Mouse (Mus musculus): ENCODE data around the gene Hivep1. TPM values are rescaled to one million over a fixed set of nuclear protein-coding genes. Genes with fewer than 3 reads are reported as not detected.

The Hivep1 gene
- polyA plus RNA-seq, 1 experiment: 23.5 TPM

DNA sequence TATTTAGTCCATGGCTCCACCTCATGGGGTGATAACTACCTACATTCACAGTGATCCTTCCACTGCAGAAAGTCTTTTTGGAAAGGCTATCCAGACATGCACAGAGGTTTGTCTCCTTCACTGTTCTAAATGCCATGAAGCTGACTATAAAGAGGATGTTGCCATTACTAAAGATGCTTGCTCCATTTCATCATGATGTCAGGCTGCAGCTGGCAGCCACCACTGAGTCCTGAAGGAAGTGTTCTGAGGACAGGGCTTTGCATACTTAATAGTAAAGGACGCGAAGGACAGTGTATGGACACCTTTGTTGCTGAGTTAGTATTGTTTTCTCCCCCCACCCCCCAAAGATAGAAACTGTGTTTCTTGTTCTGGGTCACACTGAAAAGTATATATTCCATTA lies 67.2 kb downstream of the Hivep1 start:
- TF ChIP-seq POLR2A (IDR thresholded peaks at IDR 0.05; ENCODE audit: borderline replicate concordance, insufficient read depth, low read length): no peak
- no peak for TF ChIP-seq CTCF (IDR thresholded peaks at IDR 0.05; ENCODE audit: borderline replicate concordance, insufficient read depth, low read depth, low read length)
- H3K4me1 ChIP-seq (ENCODE audit: control insufficient read depth, insufficient read depth, low read length): peaks cover 7% of the 10 kb centered on the region; the same call in 1 of the 2 replicates
- DNase-seq: no peak
- no peak overlapping the region for H3K4me3 ChIP-seq (replicated peaks; ENCODE audit: insufficient read depth, low read depth, low read length)
- H3K27me3 ChIP-seq (ENCODE audit: control insufficient read depth, insufficient read depth, low read length): no peaks in the 10 kb centered on the region
- H3K27ac ChIP-seq (ENCODE audit: insufficient read depth, low read length): no peak overlapping the region
- 92% methylated on average over 2 of the region's 2 CpGs for WGBS

DNA sequence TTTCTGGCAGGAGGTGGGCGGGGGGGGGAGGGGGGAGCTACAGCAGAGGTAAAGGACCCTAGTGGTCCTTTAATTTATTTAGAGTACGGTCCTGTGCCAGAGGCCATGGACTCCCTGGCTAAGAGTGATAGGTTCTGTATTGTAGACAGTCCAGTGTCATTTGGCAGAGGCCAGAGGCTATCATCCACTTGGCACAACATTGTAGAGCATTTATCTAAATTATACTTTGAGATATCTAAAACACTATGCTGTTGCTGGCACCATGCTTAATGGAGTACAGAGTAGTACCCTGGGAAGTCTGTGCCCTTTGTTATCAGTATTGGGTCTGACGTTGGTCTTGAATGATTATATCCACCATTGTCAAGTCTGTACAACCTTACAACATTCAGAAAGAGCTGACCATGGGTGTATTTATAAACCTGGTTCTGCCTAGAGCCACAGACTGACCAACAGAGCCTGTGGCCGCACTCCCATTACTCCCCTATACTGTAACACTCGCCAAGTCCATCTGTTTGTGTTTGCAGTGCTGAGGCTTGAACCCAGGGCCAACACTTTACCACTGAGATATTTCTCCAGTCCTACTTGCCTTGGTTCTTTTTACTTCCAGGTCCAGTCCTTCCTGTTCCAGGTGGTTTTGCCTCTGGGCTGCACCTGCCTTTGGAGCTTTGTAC lies 69.4 kb downstream of the Hivep1 start:
- TF ChIP-seq POLR2A (IDR thresholded peaks at IDR 0.05; ENCODE audit: borderline replicate concordance, insufficient read depth, low read length) (no peak), CTCF (IDR thresholded peaks at IDR 0.05; ENCODE audit: borderline replicate concordance, insufficient read depth, low read depth, low read length) (no peak)
- WGBS: 84% methylated on average over 5 of the region's 5 CpGs

DNA sequence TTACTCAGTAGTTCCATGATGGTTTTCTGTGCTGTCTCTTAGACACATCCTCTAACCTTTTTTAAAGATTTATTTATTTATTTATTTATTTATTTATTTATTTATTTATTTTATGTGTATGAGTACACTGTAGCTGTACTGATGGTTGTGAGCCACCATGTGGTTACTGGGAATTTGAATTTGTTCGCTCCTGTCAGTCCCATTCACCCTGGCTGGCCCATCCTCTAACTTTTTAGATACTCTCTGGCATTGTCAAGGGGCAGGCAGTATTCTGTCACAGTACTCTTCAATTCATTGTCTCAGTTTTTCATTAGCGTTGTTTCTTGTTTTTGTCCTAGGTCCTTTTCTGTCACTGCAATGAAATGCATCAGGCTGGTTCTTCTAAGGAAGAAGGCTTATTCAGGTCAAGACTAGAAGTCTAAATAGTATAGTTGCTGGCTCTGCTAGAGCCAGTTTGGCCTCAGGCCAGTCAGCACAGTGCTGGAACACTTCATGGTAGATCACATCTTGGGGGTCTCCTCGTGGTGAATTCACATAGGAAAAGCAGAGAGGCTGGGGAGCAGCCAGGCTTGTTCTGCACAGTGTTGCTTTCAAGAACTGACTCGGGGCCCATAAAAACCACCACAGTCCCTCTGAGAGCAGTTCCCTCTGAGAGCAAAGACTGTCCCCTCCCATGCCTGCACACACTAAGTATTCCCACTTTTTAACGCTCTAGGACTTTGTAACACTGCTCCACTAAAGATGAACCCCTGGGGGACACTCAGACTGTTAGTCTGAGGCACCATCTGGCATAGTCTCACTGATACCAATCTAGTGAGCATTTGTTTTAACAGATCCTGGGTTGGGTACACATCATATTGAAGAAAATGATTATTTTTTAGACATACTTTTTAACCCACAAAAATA lies 70.2 kb downstream of the Hivep1 start:
- H3K27ac ChIP-seq (ENCODE audit: insufficient read depth, low read length): no peak overlapping the region

More for the DNA sequence above, 69.4 kb downstream of the Hivep1 start:
- Histone ChIP-seq H3K4me3 (replicated peaks; ENCODE audit: insufficient read depth, low read depth, low read length) (no peak overlapping the region), H3K4me1 (ENCODE audit: control insufficient read depth, insufficient read depth, low read length) (peaks cover 7% of the 10 kb centered on the region; the same call in 1 of the 2 replicates), H3K27ac (ENCODE audit: insufficient read depth, low read length) (no peak overlapping the region), H3K27me3 (ENCODE audit: control insufficient read depth, insufficient read depth, low read length) (no peaks in the 10 kb centered on the region)
- no peak for DNase-seq

DNA sequence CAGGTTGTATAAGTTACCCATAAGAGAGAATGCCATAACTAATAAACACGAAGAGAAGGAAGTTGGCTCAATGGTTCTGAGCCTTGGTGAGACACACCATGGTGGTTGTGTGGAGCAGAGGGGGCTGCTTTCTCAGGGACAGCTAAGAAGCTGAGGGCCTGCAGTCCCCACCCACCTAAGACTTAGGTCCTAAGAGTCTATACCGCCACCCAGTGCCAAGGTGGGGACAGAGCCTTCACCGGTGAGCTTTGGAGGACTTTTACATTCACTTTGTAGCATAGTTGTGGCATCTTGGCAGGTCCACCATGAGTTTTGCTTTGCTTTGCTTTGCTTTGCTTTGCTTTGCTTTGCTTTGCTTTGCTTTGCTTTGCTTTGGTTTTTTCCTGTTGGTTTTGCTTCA lies 92.8 kb downstream of the Hivep1 start:
- no peak for TF ChIP-seq POLR2A (IDR thresholded peaks at IDR 0.05; ENCODE audit: borderline replicate concordance, insufficient read depth, low read length)
- peak; percentile 32; the same call in 1 of the 2 replicates for TF ChIP-seq CTCF (IDR thresholded peaks at IDR 0.05; ENCODE audit: borderline replicate concordance, insufficient read depth, low read depth, low read length)
- WGBS: 77% methylated on average over 3 of the region's 3 CpGs
- H3K27ac ChIP-seq (ENCODE audit: insufficient read depth, low read length): no peak overlapping the region

More for the DNA sequence above, 70.2 kb downstream of the Hivep1 start:
- TF ChIP-seq CTCF (IDR thresholded peaks at IDR 0.05; ENCODE audit: borderline replicate concordance, insufficient read depth, low read depth, low read length) (no peak), POLR2A (IDR thresholded peaks at IDR 0.05; ENCODE audit: borderline replicate concordance, insufficient read depth, low read length) (no peak)
- no peaks in the 10 kb centered on the region for H3K27me3 ChIP-seq (ENCODE audit: control insufficient read depth, insufficient read depth, low read length)
- WGBS: 42% methylated on average over 5 of the region's 5 CpGs
- peaks cover 7% of the 10 kb centered on the region; the same call in 1 of the 2 replicates for H3K4me1 ChIP-seq (ENCODE audit: control insufficient read depth, insufficient read depth, low read length)
- peak in 1 of 2 experiments; percentile 59 for DNase-seq
- no peak overlapping the region for H3K4me3 ChIP-seq (replicated peaks; ENCODE audit: insufficient read depth, low read depth, low read length)

DNA sequence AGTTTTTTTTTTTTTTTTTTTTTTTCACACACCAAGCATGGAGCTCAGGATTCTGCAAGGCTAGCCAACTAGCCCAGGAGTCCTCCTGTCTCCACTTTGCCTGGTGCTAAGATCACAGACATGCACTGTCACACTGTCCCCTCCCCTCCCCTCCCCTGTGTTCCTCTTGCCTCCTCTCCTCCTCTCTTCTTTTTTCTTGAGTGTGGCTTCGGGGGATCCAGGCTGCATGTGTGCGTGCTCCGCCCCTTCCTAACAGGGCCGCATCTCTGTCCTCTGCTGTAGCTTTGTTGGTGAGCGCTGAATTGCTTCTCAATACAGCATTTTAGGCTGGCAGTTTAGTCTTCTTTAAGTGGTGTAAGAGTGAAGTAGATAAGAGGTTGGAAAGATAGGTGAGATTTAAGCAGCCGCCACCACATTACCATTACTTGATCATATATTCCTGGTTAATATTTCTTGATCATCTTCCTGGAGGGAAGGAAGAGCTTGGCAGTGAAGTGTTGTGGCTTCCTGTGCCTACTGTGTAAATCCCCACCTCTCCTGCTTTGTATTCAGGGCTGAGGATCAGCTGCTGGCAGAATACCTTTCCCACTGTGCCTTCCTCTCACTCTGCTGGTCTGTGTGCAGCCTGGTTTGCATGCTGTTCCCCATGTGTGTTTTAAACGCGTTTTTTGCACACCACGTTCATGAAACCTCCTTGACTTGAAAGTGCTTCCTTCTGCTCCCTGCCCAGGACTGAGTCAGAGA lies 97.7 kb downstream of the Hivep1 start:
- Histone ChIP-seq H3K4me1 (ENCODE audit: control insufficient read depth, insufficient read depth, low read length) (peaks cover 17% of the 10 kb centered on the region), H3K27me3 (ENCODE audit: control insufficient read depth, insufficient read depth, low read length) (no peaks in the 10 kb centered on the region), H3K4me3 (replicated peaks; ENCODE audit: insufficient read depth, low read depth, low read length) (no peak overlapping the region), H3K27ac (ENCODE audit: insufficient read depth, low read length) (no peak overlapping the region)
- peak in 1 of 2 experiments; percentile 24 for DNase-seq
- TF ChIP-seq POLR2A (IDR thresholded peaks at IDR 0.05; ENCODE audit: borderline replicate concordance, insufficient read depth, low read length) (no peak), CTCF (IDR thresholded peaks at IDR 0.05; ENCODE audit: borderline replicate concordance, insufficient read depth, low read depth, low read length) (no peak)
- 31% methylated on average over 9 of the region's 9 CpGs for WGBS

More for the DNA sequence above, 92.8 kb downstream of the Hivep1 start:
- no peak for DNase-seq
- Histone ChIP-seq H3K4me1 (ENCODE audit: control insufficient read depth, insufficient read depth, low read length) (peaks cover 9% of the 10 kb centered on the region), H3K27me3 (ENCODE audit: control insufficient read depth, insufficient read depth, low read length) (no peaks in the 10 kb centered on the region), H3K4me3 (replicated peaks; ENCODE audit: insufficient read depth, low read depth, low read length) (no peak overlapping the region)

DNA sequence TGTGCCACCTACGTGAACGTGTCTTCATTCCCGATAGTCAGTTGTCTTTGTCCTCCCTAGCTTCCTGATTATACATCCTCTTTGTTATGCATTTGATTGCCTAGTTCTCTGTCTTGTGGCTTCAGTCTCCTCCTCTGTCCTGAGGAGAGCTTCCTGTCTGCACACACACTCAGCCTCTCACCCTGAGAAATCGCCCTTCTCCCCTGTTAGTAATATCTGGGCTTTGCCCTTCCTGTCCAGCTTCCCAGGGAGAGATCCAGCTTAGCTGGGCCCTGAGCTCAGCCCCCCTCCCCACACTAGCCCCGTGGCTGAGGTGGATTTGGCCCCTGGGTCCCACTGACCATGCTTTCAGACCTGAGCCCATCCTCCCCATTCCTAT lies 98.2 kb downstream of the Hivep1 start:
- TF ChIP-seq POLR2A (IDR thresholded peaks at IDR 0.05; ENCODE audit: borderline replicate concordance, insufficient read depth, low read length) (no peak), CTCF (IDR thresholded peaks at IDR 0.05; ENCODE audit: borderline replicate concordance, insufficient read depth, low read depth, low read length) (no peak)
- Histone ChIP-seq H3K27me3 (ENCODE audit: control insufficient read depth, insufficient read depth, low read length) (no peaks in the 10 kb centered on the region), H3K4me3 (replicated peaks; ENCODE audit: insufficient read depth, low read depth, low read length) (no peak overlapping the region), H3K4me1 (ENCODE audit: control insufficient read depth, insufficient read depth, low read length) (peaks cover 17% of the 10 kb centered on the region), H3K27ac (ENCODE audit: insufficient read depth, low read length) (no peak overlapping the region)
- WGBS: 16% methylated on average over 5 of the region's 5 CpGs
- no peak for DNase-seq

DNA sequence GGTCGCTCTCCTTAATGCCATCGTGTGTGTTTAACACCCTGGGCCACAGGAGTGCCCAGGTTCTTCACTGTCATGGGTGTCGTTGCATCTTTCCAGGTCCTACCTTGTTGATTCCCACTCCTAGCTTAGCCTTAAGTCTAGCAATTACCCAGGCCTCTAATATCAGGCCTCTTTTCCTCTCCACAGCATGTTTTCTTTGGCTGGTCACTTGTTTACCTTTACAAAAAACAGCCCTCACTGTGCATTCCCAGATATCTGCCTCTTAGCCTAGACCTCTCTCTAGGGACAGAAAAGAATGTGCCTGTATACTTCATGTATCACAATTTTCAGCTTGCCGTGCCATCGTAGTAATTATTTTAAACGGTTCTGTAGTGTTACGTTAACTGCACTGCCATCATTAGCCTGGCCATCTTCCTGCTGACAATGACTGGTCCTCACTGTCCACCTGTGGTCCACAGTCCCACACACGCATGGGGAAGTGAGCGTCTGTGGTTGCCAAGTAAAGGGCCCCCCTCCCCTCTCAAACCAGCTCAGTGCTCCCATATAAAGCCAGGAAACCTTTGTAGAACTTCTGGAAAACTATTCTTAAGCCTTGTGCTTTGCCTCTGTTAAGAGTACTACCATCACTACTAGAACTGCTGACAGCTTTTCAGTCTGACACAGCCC lies 98.8 kb downstream of the Hivep1 start:
- no peak for DNase-seq
- Histone ChIP-seq H3K4me3 (replicated peaks; ENCODE audit: insufficient read depth, low read depth, low read length) (no peak overlapping the region), H3K27me3 (ENCODE audit: control insufficient read depth, insufficient read depth, low read length) (no peaks in the 10 kb centered on the region), H3K4me1 (ENCODE audit: control insufficient read depth, insufficient read depth, low read length) (peaks cover 17% of the 10 kb centered on the region), H3K27ac (ENCODE audit: insufficient read depth, low read length) (no peak overlapping the region)
- 79% methylated on average over 9 of the region's 9 CpGs for WGBS
- TF ChIP-seq POLR2A (IDR thresholded peaks at IDR 0.05; ENCODE audit: borderline replicate concordance, insufficient read depth, low read length) (no peak), CTCF (IDR thresholded peaks at IDR 0.05; ENCODE audit: borderline replicate concordance, insufficient read depth, low read depth, low read length) (no peak)

Measured in cerebellum, adult 2 months (tissue).